Mouse (Mus musculus) yolk sac, embryonic 10.5 days (tissue): ENCODE results near the gene Ctxn1.

Experiments
- DNase-seq: peaks from one replicate; pipeline ENCODE4 v3.0.0-alpha.2; 2017; ENCODE audit warnings: low spot score

Gene Ctxn1

GRCm38 (mm10) chr8:4214006-4214980, 44.8 kb downstream of the Ctxn1 start:
- DNase-seq = peak; percentile 50

GRCm38 (mm10) chr8:4213210-4214005, 45.7 kb downstream of the Ctxn1 start:
- peak; percentile 65 for DNase-seq

- no peak for DNase-seq
Measured at GRCm38 (mm10) chr8:4212809-4213209, 46.3 kb downstream of the Ctxn1 start.

GRCm38 (mm10) chr8:4211097-4211496, 48.0 kb downstream of the Ctxn1 start:
- no peak for DNase-seq
